Mouse (Mus musculus) heart, postnatal 25 days (tissue): ENCODE data around the gene Bfar. TPM values are rescaled to one million over a fixed set of nuclear protein-coding genes. Genes with fewer than 3 reads are reported as not detected.

ENCODE experiments used
- total RNA-seq, 2 experiments: library from RNA; stranded (reverse); gene quantifications; 2 replicates each; pipeline ENCODE4 v1.2.3; 2021

Gene Bfar
- total RNA-seq, 2 experiments from 2014 or later = 44.6 to 51.7 TPM

Other genes with a start within 250 kb of the Bfar start
- gene Parn, start 3.7 kb upstream of the Bfar start, total RNA-seq = 10 to 100 TPM in 1 of 2 experiments, 1 to 10 TPM in 1; 8.5 to 10.4 TPM
- 1 to 10 TPM; 2.2 TPM for gene 3110001I22Rik, start 71 bp downstream of the Bfar start, total RNA-seq
- not detected for gene Pla2g10, start 59.1 kb downstream of the Bfar start, total RNA-seq
- gene Rrn3, start 108.8 kb downstream of the Bfar start, total RNA-seq = 10 to 100 TPM; 37.5 to 38.3 TPM
- 10 to 100 TPM; 47.9 to 49.4 TPM for gene Ntan1, start 147.0 kb downstream of the Bfar start, total RNA-seq
- gene Pdxdc1, start 231.3 kb downstream of the Bfar start, total RNA-seq = 10 to 100 TPM; 73.2 to 75.2 TPM
- gene Mpv17l, start 231.3 kb downstream of the Bfar start, total RNA-seq = under 1 TPM; 0.45 to 0.81 TPM